Mouse (Mus musculus): ENCODE results near the gene 2410004B18Rik.

DNA sequence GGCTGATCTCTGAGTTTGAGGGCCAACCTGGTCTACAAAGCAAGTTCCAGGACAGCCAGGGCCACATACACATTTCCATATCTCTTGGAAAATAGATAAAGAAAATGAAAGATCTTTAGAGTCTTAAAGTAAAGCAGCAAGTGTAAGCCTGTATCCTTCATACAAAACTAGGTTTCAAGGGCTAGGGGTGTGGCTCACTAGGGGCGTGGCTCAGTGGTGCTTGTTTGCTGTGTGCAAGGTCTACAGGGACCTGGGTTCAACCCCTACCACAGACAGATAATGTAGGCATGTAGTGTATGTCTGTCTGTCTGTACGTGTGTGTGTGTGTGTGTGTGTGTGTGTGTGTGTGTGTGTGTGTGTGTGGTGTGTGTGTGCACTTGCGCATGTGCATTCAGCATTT lies 8.1 kb downstream of the 2410004B18Rik start:
- no peak for TF ChIP-seq ZNF384 (IDR thresholded peaks at IDR 0.05; ENCODE audit: low read depth, low read length)
- no peak for TF ChIP-seq CHD2 (IDR thresholded peaks at IDR 0.05; ENCODE audit: low read depth, low read length)
- TF ChIP-seq ZC3H11A (IDR thresholded peaks at IDR 0.05; ENCODE audit: borderline replicate concordance, low read depth, low read length): no peak
- TF ChIP-seq MAFK (IDR thresholded peaks at IDR 0.05; ENCODE audit: insufficient read depth, low read depth, low read length): no peak
- no peak for TF ChIP-seq HCFC1 (IDR thresholded peaks at IDR 0.05; ENCODE audit: borderline replicate concordance, insufficient read depth, low read length)

Measured in ES-E14 (cell line).